Mouse (Mus musculus): ENCODE data around the gene Synpo2.

Synpo2 gene

DNA sequence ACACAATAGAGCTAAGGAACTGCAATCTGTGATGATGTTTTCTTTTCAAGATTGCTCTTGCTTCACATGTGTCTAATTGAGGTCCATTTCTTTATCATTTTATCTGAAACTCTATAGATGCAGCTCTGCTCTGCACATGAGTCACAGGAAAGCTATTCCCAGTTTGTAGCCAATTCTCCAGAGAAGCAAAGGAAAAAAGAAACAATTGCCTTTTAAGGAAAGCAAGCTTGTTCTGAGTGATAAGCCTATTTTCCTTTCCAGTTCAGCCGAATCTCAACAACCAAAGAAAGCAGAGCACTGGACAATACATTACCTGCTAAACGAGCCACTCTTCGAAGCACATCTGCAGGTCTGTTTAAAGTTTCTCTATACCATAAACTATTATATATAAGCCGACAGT, 31.3 kb downstream of the Synpo2 start:
- no peak for DNase-seq

- no peak for DNase-seq
Observed at GRCm38 (mm10) chr3:123201798-123202197, 34.2 kb downstream of the Synpo2 start.

- DNase-seq, result no peak
Observed at GRCm38 (mm10) chr3:123193740-123194139, 42.2 kb downstream of the Synpo2 start.

- no peak for DNase-seq
Observed at GRCm38 (mm10) chr3:123191602-123192001, 44.3 kb downstream of the Synpo2 start.

GRCm38 (mm10) chr3:123190329-123190728, 45.6 kb downstream of the Synpo2 start:
- DNase-seq, result no peak

GRCm38 (mm10) chr3:123189826-123190225, 46.1 kb downstream of the Synpo2 start:
- DNase-seq, result no peak

DNA sequence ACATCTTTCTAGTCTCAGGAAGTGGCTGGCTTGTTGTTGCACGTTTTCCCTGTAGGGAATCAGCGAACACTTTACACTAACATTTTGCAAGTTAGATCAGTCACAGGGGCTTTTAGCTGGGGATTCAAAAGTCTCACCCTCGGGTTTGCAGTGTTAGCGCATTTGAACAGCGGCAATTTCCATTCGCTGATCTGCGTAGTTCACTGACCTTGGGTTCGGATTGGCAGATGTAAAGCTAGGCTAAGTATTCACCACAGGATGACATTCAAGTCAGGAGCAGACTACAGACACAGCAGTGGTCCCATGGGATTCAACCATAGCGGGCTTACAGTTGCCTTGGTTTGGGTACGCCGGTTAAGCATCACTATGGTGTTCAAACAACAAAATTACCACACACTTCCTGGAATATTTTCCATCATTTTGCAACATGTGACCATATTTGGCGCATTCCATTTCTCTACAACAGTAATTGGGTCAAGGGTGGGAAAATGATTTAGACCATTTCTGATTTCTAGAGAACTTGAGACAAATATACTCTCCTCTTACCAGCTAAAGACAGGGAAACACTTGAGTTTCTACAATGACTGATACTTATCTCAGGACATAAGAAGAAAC, 47.2 kb downstream of the Synpo2 start:
- no peak for DNase-seq

DNA sequence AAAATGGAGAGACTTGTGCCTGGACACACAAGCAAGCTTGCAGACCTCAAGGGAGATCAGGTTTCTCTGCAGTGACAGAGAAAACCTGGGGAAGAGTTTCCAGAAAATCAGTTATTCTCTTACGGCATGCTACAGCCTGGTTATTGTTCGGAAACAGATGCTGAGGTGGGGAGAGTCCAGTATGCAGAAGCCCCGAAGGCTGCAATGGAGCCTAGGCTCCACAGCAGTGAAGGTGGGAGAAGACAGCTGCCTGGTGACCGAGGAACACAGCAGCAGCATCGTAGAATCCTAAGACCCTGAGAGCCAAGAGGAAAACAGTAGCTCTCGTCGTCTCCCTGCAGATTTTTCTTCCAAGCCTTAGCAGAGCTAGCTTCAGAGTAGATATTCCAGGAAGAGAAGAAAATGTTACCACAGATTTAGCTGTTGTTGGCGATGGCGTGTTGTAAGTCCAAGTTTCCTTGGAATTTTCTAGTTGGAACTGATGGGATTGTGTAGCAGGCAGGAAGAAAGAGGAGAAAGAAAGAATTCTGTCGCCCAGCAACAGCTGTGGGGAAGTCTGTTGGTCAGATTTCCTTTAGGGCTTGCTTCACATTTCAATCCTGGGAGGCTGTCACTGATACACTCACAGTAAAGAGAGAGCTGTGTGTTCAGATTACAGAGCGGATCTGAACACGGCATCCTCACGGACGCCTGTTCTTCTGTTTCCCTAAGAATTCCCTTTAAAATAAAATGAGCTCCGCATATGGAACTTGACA, 48.4 kb downstream of the Synpo2 start:
- no peak for DNase-seq

DNA sequence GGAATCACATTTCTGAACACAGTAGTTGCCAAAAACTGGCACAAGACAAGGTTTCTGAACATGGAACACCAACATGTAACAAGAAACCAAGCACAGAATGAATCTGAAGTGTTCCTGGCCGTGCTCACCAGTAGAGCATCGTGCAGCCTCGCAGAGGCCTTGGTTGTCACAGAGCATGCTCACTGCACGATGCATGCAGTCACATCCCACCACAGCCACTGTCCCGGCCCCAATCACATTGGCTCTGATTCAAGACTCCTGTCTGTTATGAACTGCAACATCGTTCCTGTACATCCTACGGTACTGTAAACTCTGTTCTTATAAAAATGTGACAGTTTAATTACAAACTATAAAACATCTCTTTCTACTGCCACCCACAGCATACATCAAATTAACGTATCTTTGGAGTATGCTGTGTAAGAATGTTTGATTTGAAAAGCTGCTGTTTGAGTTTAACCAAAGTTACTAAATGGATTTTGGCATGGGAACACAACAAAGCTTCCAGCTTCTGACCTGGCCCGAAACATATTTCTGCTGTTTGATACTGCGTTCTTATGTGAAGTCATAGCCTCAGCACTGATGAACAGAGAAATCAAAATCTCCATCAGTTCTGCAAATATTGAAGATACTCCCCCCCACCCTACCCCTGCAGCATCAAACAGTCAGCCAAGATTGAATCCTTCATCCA, 50.6 kb downstream of the Synpo2 start:
- DNase-seq, result no peak

DNA sequence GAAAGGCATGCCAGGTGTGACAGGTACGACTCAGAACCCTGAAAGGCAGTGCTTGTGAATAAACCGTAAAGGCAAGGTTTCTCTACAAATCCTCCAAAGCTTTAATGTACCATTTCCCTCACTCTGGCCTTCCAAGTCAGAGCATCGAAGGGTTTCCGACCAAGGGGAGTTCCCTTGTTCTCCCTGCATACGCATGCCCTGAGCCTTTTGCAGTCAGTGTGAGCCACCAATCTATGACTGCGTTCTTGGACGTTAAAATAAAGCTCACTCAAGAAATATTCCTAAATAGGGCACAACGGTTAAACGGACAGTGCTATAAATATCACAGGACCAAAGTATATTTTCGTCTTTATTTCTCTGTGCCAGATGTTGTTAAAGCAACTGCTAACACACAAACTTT, 51.7 kb downstream of the Synpo2 start:
- no peak for DNase-seq

GRCm38 (mm10) chr3:123179508-123179907, 56.4 kb downstream of the Synpo2 start:
- DNase-seq, result no peak

DNA sequence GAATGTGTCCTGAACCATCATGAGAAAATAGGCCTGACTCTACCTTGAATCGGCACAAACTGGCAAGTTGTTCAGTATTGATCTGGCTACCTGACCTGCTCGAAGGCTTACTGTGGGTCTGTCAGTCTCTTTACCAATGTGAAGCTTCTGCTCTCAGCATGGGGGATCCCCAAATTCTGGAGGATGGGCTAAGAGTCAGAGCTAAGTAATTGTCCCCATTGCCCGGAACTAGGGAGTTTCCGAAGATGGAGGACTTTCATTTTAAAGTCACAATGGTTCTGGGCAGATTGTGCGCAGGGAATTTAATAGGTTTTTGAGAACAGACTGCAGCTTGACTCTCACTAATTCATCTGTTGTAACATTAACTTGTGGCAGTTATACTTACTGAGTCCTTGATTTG, 56.9 kb downstream of the Synpo2 start:
- DNase-seq, result no peak

GRCm38 (mm10) chr3:123178420-123178819, 57.5 kb downstream of the Synpo2 start:
- DNase-seq, result no peak

DNA sequence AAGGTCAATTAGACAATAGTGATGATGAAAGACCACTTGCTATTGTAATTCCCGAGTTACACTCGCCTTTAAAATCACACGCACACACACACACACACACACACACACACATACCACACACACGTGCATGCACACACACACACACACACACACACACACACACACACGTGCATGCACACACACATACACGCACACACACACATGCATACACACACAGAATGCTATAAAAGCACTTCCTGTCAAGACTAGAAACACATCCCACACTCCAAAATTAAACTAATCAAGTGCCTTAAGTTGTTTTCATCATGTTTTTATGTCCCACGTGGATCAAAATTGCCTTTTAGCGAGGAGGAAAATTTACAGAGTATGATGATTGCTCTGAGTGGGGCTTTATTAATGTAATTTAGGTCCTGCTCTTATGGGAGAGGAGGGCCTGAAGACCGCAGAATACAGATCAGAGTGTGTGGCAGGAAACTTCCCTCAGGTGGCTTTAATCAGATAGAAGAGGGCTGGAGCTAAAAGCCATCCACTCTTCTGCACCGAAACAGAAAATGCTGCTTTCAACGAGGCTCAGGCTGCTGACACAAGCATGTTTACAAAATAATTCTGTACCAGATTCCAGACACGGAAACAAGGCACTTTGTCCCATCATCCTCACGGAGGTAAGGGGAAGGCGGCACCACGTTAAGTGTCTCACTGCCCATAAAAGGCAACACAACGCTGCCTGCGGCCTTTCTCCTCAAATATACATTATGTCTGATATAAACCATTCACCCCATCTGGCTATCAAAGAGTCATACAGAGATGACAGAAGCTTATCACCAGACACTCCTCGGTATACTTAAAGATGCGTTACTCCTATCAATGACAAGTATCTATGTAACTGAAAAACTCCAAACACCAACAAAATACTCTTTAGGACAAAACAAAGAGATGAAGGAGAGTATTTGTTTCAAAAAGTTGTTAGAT, 59.3 kb downstream of the Synpo2 start:
- DNase-seq, result no peak

- DNase-seq, result no peak
Observed at GRCm38 (mm10) chr3:123175142-123175541, 60.8 kb downstream of the Synpo2 start.

DNA sequence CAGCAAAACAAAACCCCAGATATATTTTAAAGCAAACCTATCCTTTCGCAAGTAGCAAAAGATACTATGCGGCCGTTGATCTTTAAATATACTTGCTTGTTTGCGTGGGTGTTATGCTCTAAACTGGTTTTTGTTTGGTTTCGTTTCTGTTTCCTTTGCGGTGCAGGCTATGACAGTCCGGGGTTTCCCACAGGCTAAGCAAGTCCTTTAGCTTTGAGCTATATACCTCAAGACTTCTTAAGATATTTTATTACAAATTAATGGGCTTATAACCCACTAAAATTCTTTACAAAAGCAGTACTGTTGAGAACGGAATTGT, 61.6 kb downstream of the Synpo2 start:
- no peak for DNase-seq

- DNase-seq, result no peak
Observed at GRCm38 (mm10) chr3:123173553-123174378, 62.2 kb downstream of the Synpo2 start.

GRCm38 (mm10) chr3:123172151-123172550, 63.8 kb downstream of the Synpo2 start:
- no peak for DNase-seq

- DNase-seq, result no peak
Observed at GRCm38 (mm10) chr3:123169398-123169797, 66.6 kb downstream of the Synpo2 start.

- DNase-seq, result peak; percentile 45 to 68
Observed at GRCm38 (mm10) chr3:123168815-123169214, 67.1 kb downstream of the Synpo2 start.

DNA sequence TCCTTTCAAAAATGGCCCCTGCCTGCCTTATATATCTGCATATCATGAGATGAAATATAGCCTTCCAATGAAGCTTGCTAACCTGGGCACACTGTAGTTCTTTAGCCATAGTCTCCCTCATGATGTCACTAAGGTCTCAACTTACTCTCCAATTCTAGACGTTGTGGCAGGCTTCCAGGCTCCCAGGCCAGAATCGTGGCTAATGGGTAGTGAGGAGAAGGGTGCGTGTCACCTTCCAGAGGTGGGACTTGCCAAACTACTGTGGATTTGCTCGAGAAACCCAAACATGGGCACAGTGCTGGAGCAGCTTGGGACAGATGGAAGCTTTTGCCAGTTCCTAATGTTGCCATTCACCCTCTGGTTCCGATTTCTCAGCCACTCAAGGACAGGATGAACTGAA, 69.5 kb downstream of the Synpo2 start:
- DNase-seq, result no peak

- no peak for DNase-seq
Observed at GRCm38 (mm10) chr3:123164183-123164582, 71.8 kb downstream of the Synpo2 start.
